Mouse (Mus musculus): ENCODE measurements at regions not wholly inside any gene's neighbourhood (a gene's known extent, or its start where the extent isn't known, plus 50 kb on each side); places are given as distances from the start of the nearest gene placed in this dataset.

- DNase-seq (ENCODE audit: low read depth, low spot score): no peak
Measured at GRCm38 (mm10) chr1:57032407-57032806, 54.0 kb upstream of the Satb2 start.

- no peak for DNase-seq (ENCODE audit: low read depth, low spot score)
Measured at GRCm38 (mm10) chr1:57033244-57033643, 54.8 kb upstream of the Satb2 start.

- no peak for DNase-seq (ENCODE audit: low read depth, low spot score)
Measured at GRCm38 (mm10) chr1:57034411-57034810, 56.0 kb upstream of the Satb2 start.

- DNase-seq (ENCODE audit: low read depth, low spot score): no peak
Measured at GRCm38 (mm10) chr1:57036382-57036781, 57.9 kb upstream of the Satb2 start.

GRCm38 (mm10) chr1:57040201-57040600 lies 61.8 kb upstream of the Satb2 start:
- DNase-seq (ENCODE audit: low read depth, low spot score): no peak

- no peak for DNase-seq (ENCODE audit: low read depth, low spot score)
Measured at GRCm38 (mm10) chr1:57041578-57041977, 63.1 kb upstream of the Satb2 start.

- DNase-seq (ENCODE audit: low read depth, low spot score): no peak
Measured at GRCm38 (mm10) chr1:57053836-57054235, 75.4 kb upstream of the Satb2 start.

GRCm38 (mm10) chr1:57055976-57056375 lies 77.5 kb upstream of the Satb2 start:
- DNase-seq (ENCODE audit: low read depth, low spot score): no peak

GRCm38 (mm10) chr1:57059216-57059615 lies 80.8 kb upstream of the Satb2 start:
- no peak for DNase-seq (ENCODE audit: low read depth, low spot score)

- no peak for DNase-seq (ENCODE audit: low read depth, low spot score)
Measured at GRCm38 (mm10) chr1:57075221-57075620, 96.8 kb upstream of the Satb2 start.

GRCm38 (mm10) chr1:57076696-57077095 lies 98.2 kb upstream of the Satb2 start:
- no peak for DNase-seq (ENCODE audit: low read depth, low spot score)

GRCm38 (mm10) chr1:57080306-57080705 lies 101.9 kb upstream of the Satb2 start:
- DNase-seq (ENCODE audit: low read depth, low spot score): no peak

- no peak for DNase-seq (ENCODE audit: low read depth, low spot score)
Measured at GRCm38 (mm10) chr1:57083134-57083533, 104.7 kb upstream of the Satb2 start.

- no peak for DNase-seq (ENCODE audit: low read depth, low spot score)
Measured at GRCm38 (mm10) chr1:57083540-57084083, 105.2 kb upstream of the Satb2 start.

GRCm38 (mm10) chr1:57095361-57096247 lies 117.2 kb upstream of the Satb2 start:
- DNase-seq (ENCODE audit: low read depth, low spot score): peak; percentile 7

- DNase-seq (ENCODE audit: low read depth, low spot score): no peak
Measured at GRCm38 (mm10) chr1:57096248-57096600, 117.8 kb upstream of the Satb2 start.

GRCm38 (mm10) chr1:57096740-57097139 lies 118.3 kb upstream of the Satb2 start:
- no peak for DNase-seq (ENCODE audit: low read depth, low spot score)

GRCm38 (mm10) chr1:57100614-57101013 lies 122.2 kb upstream of the Satb2 start:
- no peak for DNase-seq (ENCODE audit: low read depth, low spot score)

GRCm38 (mm10) chr1:57107308-57107707 lies 128.9 kb upstream of the Satb2 start:
- DNase-seq (ENCODE audit: low read depth, low spot score): no peak

- no peak for DNase-seq (ENCODE audit: low read depth, low spot score)
Measured at GRCm38 (mm10) chr1:57120678-57121077, 142.2 kb upstream of the Satb2 start.

GRCm38 (mm10) chr1:57144181-57144580 lies 165.7 kb upstream of the Satb2 start:
- DNase-seq (ENCODE audit: low read depth, low spot score): no peak

GRCm38 (mm10) chr1:57155869-57156268 lies 177.4 kb upstream of the Satb2 start:
- DNase-seq (ENCODE audit: low read depth, low spot score): no peak

- no peak for DNase-seq (ENCODE audit: low read depth, low spot score)
Measured at GRCm38 (mm10) chr1:57164443-57164842, 186.0 kb upstream of the Satb2 start.
